Mouse (Mus musculus) heart, embryonic 15.5 days (tissue): ENCODE results near the gene Cbl. TPM values are rescaled to one million over a fixed set of nuclear protein-coding genes. Genes with fewer than 3 reads are reported as not detected.

ENCODE experiments used
- ATAC-seq: fragments of 200-750 bp; cut with Nextera tagmentation; replicated peaks from 2 replicates; pipeline ENCODE4 v1.8.0; 2017; ENCODE audit warnings: low read depth, moderate TSS enrichment; ENCODE audit not compliant: insufficient number of reproducible peaks, insufficient read depth, low FRiP score
- H3K27ac ChIP-seq: fragments of 300-500 bp; sonication (generic); 2 replicates; pipeline ENCODE4 v1.5.1; 2015; ENCODE audit warnings: mild to moderate bottlenecking, inconsistent platforms
- H3K27me3 ChIP-seq: fragments of 300-500 bp; sonication (generic); 2 replicates; pipeline ENCODE4 v1.6.1; 2015; ENCODE audit warnings: inconsistent platforms
- H3K36me3 ChIP-seq: fragments of 300-500 bp; sonication (generic); 2 replicates; pipeline ENCODE4 v1.6.1; 2015; ENCODE audit warnings: mild to moderate bottlenecking, inconsistent platforms
- H3K4me1 ChIP-seq: fragments of 300-500 bp; sonication (generic); replicated peaks from 2 replicates; pipeline ENCODE4 v1.6.1; 2015; ENCODE audit warnings: inconsistent platforms
- H3K4me2 ChIP-seq: fragments of 300-500 bp; sonication (generic); 2 replicates; pipeline ENCODE4 v1.6.1; 2015; ENCODE audit warnings: inconsistent platforms, mild to moderate bottlenecking, moderate library complexity
- H3K4me3 ChIP-seq: fragments of 300-500 bp; sonication (generic); 2 replicates; pipeline ENCODE4 v1.5.1; 2015; ENCODE audit warnings: mild to moderate bottlenecking, inconsistent platforms
- H3K9ac ChIP-seq: fragments of 300-500 bp; sonication (generic); 2 replicates; pipeline ENCODE4 v1.6.1; 2015; ENCODE audit warnings: mild to moderate bottlenecking, inconsistent platforms
- H3K9me3 ChIP-seq: fragments of 300-500 bp; sonication (generic); replicated peaks from 2 replicates; pipeline ENCODE4 v1.6.1; 2016; ENCODE audit warnings: inconsistent platforms
- WGBS: fragments of 180-500 bp; shearing (Covaris S2); methylation state at CpG from one replicate; pipeline ENCODE4 v1.1.7; 2015; ENCODE audit warnings: mixed read lengths; 5-methylcytosine and 5-hydroxymethylcytosine counted together
- polyA plus RNA-seq: library from polyadenylated mRNA; unstranded; fragments of >200 nt; fragmentation: Nextera tagmentation; extraction: Ambion mirVana; gene quantifications from 2 replicates; pipeline ENCODE4 v1.2.1, GENCODE M21; 2015

Gene Cbl
- polyA plus RNA-seq, 1 experiment from 2014 or later, result 10.7 TPM

DNA sequence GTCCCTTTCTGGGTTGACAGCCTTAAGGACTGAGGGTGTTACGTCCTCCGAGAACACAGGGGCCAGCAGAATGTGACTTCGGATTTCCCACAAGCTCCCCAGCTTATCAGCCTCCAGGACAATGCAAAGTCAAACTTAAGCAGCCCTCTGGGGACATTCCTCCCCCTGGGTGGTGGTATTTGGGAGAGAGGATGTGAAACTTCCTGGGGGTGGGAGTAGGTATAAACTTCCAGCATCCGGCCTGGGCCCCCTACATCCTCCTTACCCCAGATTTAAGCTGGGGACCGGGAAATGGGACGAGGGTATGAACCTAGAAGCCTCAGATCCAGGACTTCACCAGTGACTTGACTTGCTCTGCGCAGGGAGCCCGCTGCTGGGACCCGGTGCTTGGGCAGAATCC, 104.2 kb downstream of the Cbl start:
- Histone ChIP-seq H3K9me3 (no peaks in the 10 kb centered on the region), H3K4me3 (peak overlapping the region; percentile 55), H3K36me3 (no peaks in the 10 kb centered on the region), H3K4me2 (peak overlapping the region; percentile 92), H3K4me1 (peaks cover 71% of the 10 kb centered on the region), H3K9ac (peak overlapping the region; percentile 71), H3K27me3 (no peaks in the 10 kb centered on the region), H3K27ac (peak overlapping the region; percentile 96)
- ATAC-seq, result 0 out of 2 replicates have a peak, but pooled peaks have one; percentile 2
- WGBS, result 4% methylated on average over 9 of the region's 9 CpGs

DNA sequence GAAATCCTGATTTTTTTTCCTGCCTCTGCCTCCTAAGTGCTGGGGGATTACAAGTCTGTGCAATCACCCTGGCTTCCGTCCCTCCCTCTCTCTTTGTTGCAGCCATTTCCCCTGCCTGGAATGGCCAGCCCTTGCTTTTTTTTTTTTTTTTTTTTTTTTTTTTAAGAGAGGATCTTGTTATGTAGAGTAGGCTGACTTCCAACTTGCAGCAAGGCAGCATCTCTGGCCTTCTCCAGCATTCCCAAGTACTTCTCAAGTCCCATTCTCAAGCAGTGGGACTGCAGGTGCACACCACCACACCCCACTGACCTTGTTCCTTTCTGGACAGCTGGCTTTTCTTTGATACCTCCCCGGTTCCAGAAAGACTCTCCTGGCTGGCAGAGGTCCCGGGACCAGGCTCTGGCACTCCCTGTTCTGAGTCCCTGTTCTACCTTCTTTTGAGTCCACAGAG, 106.5 kb downstream of the Cbl start:
- H3K9me3 ChIP-seq, result no peaks in the 10 kb centered on the region
- no peak overlapping the region for H3K4me2 ChIP-seq
- H3K4me3 ChIP-seq, result no peak overlapping the region
- no peak overlapping the region for H3K9ac ChIP-seq
- peak overlapping the region; percentile 55 for H3K27ac ChIP-seq
- 48% methylated on average over 3 of the region's 3 CpGs for WGBS
- no peaks in the 10 kb centered on the region for H3K36me3 ChIP-seq
- no peaks in the 10 kb centered on the region for H3K27me3 ChIP-seq
- H3K4me1 ChIP-seq, result peaks cover 52% of the 10 kb centered on the region
- ATAC-seq, result no peak

DNA sequence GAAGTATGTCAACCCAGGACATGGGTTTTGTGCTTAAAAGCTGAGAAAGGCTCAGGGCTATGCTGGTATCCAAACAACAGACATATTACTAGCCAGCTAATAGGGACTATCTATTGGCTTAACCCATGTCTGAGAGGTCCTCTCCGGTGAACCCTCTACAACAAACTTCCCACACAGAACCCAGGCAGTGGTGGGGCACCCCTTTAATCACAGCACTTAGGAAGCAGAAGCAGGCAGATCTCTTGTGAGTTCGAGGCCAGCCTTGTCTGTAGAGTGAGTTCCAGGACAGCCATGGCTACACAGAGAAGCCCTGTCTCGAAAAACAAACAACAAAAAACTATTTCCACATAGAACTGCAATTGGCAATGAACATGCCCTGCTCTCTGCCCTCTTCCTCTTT, 107.1 kb downstream of the Cbl start:
- Histone ChIP-seq H3K27me3 (no peaks in the 10 kb centered on the region), H3K4me1 (peaks cover 47% of the 10 kb centered on the region), H3K4me2 (peak overlapping the region; percentile 48; the same call in 1 of the 2 replicates), H3K36me3 (no peaks in the 10 kb centered on the region), H3K27ac (peak overlapping the region; percentile 55), H3K9ac (no peak overlapping the region), H3K9me3 (no peaks in the 10 kb centered on the region), H3K4me3 (no peak overlapping the region)
- no peak for ATAC-seq
- WGBS, result 79% methylated on average over 3 of the region's 3 CpGs

- Histone ChIP-seq H3K4me2 (peak overlapping the region; percentile 48), H3K27ac (peak overlapping the region; percentile 55), H3K9me3 (no peaks in the 10 kb centered on the region), H3K4me3 (peak overlapping the region; percentile 6; the same call in 1 of the 2 replicates), H3K4me1 (peaks cover 38% of the 10 kb centered on the region), H3K9ac (peak overlapping the region; percentile 12; the same call in 1 of the 2 replicates), H3K27me3 (no peaks in the 10 kb centered on the region), H3K36me3 (no peaks in the 10 kb centered on the region)
- 32% methylated on average over 18 of the region's 18 CpGs for WGBS
- no peak for ATAC-seq
Observed at GRCm38 (mm10) chr9:44125546-44126428, 108.1 kb downstream of the Cbl start.

GRCm38 (mm10) chr9:44125026-44125425, 108.8 kb downstream of the Cbl start:
- no peak for ATAC-seq
- Histone ChIP-seq H3K4me2 (no peak overlapping the region), H3K27me3 (no peaks in the 10 kb centered on the region), H3K9ac (no peak overlapping the region), H3K4me1 (peaks cover 30% of the 10 kb centered on the region), H3K4me3 (no peak overlapping the region), H3K27ac (no peak overlapping the region), H3K36me3 (no peaks in the 10 kb centered on the region), H3K9me3 (no peaks in the 10 kb centered on the region)
- 53% methylated on average over 5 of the region's 5 CpGs for WGBS

DNA sequence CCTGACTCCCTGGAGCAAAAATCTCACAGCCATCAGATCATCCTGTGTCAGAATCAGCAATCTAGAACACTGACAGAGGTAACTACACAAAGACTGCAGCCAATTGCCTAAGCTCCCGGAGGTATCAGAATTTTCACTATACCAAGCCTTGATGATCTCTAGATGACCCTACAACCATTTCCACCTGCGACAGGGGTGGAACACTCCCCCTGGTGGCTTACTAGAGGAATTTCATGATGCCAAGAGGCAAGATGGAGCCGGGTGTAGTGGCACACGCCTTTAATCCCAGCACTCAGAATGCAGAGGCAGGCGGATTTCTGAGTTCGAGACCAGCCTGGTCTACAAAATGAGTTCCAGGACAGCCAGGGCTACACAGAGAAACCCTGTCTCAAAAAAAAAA, 109.5 kb downstream of the Cbl start:
- Histone ChIP-seq H3K9me3 (no peaks in the 10 kb centered on the region), H3K4me3 (no peak overlapping the region), H3K4me1 (peaks cover 23% of the 10 kb centered on the region), H3K27me3 (no peaks in the 10 kb centered on the region), H3K4me2 (no peak overlapping the region), H3K9ac (no peak overlapping the region), H3K27ac (no peak overlapping the region), H3K36me3 (no peaks in the 10 kb centered on the region)
- ATAC-seq, result no peak
- WGBS, result 62% methylated on average over 6 of the region's 6 CpGs

DNA sequence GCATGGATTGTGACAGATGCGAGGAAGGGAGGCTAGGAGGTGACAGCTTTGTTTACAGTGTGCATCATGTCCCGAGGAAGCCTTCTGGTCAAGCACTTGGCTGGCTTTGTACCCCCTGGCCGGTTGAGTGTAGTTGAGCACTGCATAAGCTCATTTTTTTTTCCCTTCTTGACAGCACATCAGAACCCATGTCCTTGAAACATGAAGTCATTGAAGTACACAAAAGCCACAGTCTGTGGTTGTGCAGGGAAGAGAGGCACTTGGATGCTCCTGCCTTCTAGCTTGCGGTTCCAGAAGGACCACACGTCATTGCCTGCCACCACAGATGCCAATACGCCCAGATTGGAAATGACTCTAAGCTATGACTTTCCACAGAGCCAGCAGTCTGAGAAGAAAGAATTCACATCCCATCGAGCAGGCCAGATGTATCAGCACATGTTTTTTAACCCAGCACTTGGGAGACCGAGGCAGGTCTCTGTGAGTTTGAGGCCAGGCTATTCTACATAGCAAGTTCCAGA, 113.8 kb downstream of the Cbl start:
- no peak overlapping the region for H3K4me2 ChIP-seq
- no peak for ATAC-seq
- no peaks in the 10 kb centered on the region for H3K4me1 ChIP-seq
- no peaks in the 10 kb centered on the region for H3K27me3 ChIP-seq
- no peaks in the 10 kb centered on the region for H3K36me3 ChIP-seq
- no peak overlapping the region for H3K4me3 ChIP-seq
- WGBS, result 66% methylated on average over 8 of the region's 8 CpGs
- H3K9me3 ChIP-seq, result no peaks in the 10 kb centered on the region
- H3K27ac ChIP-seq, result no peak overlapping the region
- no peak overlapping the region for H3K9ac ChIP-seq

DNA sequence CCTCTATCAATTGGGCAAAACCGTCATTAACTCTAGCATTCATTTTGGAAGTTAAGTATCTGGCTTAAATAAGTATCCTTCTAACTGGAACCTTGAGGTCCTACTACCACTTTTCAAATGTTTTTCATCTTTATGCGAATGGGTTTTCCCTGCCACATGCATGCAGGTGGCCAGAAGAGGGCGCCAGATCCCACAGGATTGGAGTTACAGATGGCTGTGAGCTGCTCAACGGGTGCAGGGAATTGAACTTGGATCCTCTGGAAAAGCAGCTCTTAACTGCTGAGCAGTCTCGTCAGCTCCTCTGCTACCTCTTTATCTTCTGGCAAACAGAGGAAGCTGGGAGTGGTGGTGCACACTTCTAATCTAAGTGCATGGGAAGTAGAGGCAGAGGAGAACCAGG, 114.8 kb downstream of the Cbl start:
- no peak overlapping the region for H3K27ac ChIP-seq

GRCm38 (mm10) chr9:44116182-44116581, 117.7 kb downstream of the Cbl start:
- Histone ChIP-seq H3K27ac (no peak overlapping the region), H3K4me2 (no peak overlapping the region), H3K9ac (no peak overlapping the region), H3K4me1 (peaks cover 10% of the 10 kb centered on the region), H3K9me3 (no peaks in the 10 kb centered on the region), H3K36me3 (no peaks in the 10 kb centered on the region), H3K27me3 (no peaks in the 10 kb centered on the region), H3K4me3 (no peak overlapping the region)
- 86% methylated on average over 4 of the region's 4 CpGs for WGBS
- no peak for ATAC-seq

More for the DNA sequence above, 114.8 kb downstream of the Cbl start:
- Histone ChIP-seq H3K4me3 (no peak overlapping the region), H3K9ac (no peak overlapping the region), H3K27me3 (no peaks in the 10 kb centered on the region), H3K9me3 (no peaks in the 10 kb centered on the region), H3K36me3 (no peaks in the 10 kb centered on the region), H3K4me2 (no peak overlapping the region), H3K4me1 (peaks cover under 1% of the 10 kb centered on the region; the same call in 1 of the 2 replicates)
- ATAC-seq, result no peak
- 52% methylated on average over 5 of the region's 5 CpGs for WGBS

DNA sequence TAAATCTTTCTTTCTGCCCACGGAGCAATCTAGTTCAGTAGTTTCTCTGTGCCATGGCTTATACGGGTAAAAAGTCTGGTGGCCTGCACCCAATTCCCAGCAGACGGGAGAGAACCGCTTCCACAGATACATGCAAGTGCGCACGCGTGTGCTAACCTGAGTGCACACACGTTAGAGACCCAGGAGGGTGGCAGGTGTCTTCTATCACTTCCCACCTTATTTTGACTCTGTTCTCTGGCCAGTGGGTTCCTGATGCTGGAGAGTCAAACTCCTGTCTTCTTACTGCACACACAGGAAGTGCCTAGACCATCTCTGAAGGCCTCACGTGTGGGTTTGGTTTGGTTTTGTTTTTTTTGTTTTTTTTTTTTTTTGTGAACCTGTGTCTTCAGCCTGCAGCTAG, 118.2 kb downstream of the Cbl start:
- Histone ChIP-seq H3K4me2 (no peak overlapping the region), H3K27me3 (no peaks in the 10 kb centered on the region), H3K9ac (no peak overlapping the region), H3K36me3 (no peaks in the 10 kb centered on the region), H3K4me3 (no peak overlapping the region), H3K4me1 (peaks cover 10% of the 10 kb centered on the region), H3K27ac (no peak overlapping the region; the same call in 1 of the 2 replicates), H3K9me3 (no peaks in the 10 kb centered on the region)
- ATAC-seq, result no peak
- WGBS, result 85% methylated on average over 9 of the region's 9 CpGs

- no peak overlapping the region for H3K9ac ChIP-seq
- no peaks in the 10 kb centered on the region for H3K27me3 ChIP-seq
- WGBS, result 68% methylated on average over 2 of the region's 2 CpGs
- no peak overlapping the region for H3K4me3 ChIP-seq
- no peak for ATAC-seq
- no peak overlapping the region for H3K27ac ChIP-seq
- H3K9me3 ChIP-seq, result no peaks in the 10 kb centered on the region
- H3K36me3 ChIP-seq, result no peaks in the 10 kb centered on the region
- H3K4me1 ChIP-seq, result peaks cover 22% of the 10 kb centered on the region
- H3K4me2 ChIP-seq, result no peak overlapping the region
Observed at GRCm38 (mm10) chr9:44114453-44114852, 119.4 kb downstream of the Cbl start.
